Mouse (Mus musculus): ENCODE measurements at regions not wholly inside any gene's neighbourhood (a gene's known extent, or its start where the extent isn't known, plus 50 kb on each side); places are given as distances from the start of the nearest gene placed in this dataset.
"Not testable (repeated sequence)": the region's sequence is repeated elsewhere in the genome, so short reads cannot be mapped to it uniquely, and the experiment has no call there.

DNA sequence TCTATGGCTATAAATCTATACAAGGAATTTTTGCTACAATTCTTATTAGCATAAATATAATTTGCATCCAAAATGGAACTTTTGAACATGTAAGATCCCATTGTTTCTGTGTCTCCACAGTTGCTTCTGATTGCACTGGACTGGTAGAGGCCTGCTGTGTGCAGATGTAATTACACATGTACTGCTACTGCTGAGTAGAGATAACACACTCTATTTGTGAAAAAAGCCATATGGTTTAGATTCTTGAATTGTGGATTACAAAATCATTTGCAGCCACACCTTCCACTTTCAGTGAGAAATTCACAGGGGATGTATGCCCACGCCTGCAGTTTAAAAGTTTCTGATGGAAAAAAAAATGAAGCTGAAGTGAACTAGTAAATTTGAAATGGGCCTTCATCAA lies 288.2 kb upstream of the Adamts5 start:
- DNase-seq (ENCODE audit: low read depth, low spot score): peak; percentile 40

DNA sequence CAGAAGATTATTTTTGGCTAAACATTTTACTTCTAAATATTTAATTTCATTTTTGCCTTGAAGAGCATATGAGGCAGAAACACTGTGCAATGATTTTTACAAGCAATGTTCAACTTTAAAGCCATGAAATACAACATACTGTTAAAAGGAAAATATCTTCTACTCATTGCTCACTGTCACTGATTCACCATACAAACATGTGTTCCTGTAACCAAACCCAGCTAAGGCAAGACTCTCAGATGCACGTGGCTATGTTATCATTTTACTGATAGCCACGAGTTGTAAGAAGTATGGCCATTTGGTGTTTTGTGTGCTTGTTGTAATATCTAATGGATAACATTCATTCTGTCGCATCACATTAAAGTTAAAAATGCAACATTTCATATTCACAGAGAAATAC lies 287.3 kb upstream of the Adamts5 start:
- no peak for DNase-seq (ENCODE audit: low read depth, low spot score)

DNA sequence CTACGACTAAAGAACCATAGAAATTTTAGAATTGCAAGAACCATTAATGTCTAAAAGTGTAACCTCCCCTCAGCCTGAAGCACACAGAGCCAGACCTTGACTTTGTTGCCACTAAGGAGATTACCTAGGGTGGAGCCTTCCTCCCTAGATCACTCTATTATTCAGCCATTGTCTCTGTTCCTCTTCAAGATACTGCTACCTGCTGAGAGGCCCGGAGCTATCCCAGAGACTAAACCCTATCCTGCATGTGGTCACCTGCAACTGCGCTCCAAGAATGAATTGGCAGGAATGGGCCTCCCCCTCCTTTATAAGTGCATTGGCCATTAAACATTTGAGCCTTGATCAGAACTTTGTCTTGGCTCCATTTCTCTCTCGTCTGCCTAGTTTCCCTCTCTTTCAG lies 286.0 kb upstream of the Adamts5 start:
- not testable (repeated sequence) for DNase-seq (ENCODE audit: low read depth, low spot score)

GRCm38 (mm10) chr16:86159021-86159815 lies 257.6 kb upstream of the Adamts5 start:
- no peak for DNase-seq (ENCODE audit: low read depth, low spot score)

DNA sequence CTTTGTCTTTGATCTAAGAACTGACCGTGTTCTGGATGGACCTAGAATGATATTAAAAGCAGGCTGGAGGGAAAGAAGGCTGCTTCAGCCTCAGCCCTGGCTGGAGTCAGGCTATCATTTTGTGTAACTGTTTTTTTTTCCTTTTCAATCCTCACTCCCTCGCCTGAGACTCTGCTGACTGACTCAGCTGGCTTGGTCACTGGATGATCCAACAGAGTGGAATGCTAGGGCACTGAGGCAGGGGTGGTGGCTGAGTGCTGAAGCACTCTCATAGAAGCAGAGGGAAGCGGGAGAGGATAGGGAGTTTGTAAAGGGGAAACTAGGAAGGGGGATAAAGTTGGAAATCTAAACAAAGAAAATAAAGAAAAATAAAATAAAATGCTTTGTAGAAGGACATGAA lies 236.5 kb upstream of the Adamts5 start:
- DNase-seq (ENCODE audit: low read depth, low spot score): no peak

GRCm38 (mm10) chr16:86136169-86136568 lies 234.5 kb upstream of the Adamts5 start:
- DNase-seq (ENCODE audit: low read depth, low spot score): no peak

- DNase-seq (ENCODE audit: low read depth, low spot score): no peak
Observed at GRCm38 (mm10) chr16:86127391-86127790, 225.8 kb upstream of the Adamts5 start.

- no peak for DNase-seq (ENCODE audit: low read depth, low spot score)
Observed at GRCm38 (mm10) chr16:86124182-86124581, 222.6 kb upstream of the Adamts5 start.

DNA sequence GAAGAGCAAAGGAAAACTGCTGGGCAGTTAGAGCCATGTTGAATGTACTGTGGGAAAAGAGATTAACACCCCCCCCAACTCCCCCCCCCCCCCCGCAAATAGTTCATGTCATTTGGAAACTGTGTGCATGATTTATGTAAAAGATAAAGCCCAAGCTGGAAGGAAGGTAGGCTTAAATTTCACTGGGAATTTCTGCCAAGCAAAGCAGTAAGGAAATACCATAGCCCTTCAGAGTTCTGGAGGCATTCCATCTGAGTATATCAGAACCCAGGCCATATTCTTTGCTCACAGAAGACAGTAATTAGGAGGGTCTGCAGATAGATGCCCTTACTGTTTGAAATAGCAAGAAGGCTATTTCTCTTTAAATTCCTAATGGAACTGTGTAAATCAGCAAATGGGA lies 221.3 kb upstream of the Adamts5 start:
- no peak for DNase-seq (ENCODE audit: low read depth, low spot score)

GRCm38 (mm10) chr16:86117959-86118358 lies 216.3 kb upstream of the Adamts5 start:
- DNase-seq (ENCODE audit: low read depth, low spot score): no peak

DNA sequence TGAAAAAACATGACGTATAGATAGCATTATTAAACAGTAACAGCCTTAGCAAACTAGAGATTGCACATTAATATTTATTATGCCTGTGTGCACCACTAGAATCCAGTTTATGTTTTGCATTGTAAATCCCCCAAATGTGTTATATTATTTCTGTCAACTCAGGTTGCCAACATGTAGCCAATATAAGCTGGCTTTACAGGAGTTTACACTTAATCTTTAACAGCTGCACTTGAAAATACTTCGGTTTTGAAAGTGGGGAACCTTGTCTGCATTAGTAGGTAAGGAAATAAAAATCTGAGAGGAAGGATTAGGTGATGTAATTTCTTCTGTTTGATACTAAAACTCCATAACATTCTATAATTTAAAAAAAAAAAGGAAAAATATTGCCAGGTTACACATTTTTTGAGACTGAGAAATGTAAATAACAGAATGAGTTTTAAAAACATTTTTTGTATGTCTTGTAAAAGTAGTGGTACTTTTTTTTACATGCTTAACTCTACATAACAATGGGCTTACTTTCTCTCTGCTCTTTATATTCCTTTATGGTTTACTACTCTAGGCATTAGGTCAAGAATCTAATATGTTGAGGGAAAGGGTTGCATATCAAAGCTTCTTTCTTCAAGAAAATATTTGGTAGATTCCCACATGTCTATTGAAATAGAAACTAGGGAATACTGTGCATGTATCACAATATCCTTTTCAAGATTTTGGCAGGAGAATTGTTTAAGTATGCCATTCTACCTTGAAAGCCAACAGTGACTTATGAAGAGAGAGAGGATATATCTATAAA lies 214.2 kb upstream of the Adamts5 start:
- DNase-seq (ENCODE audit: low read depth, low spot score): no peak

- DNase-seq (ENCODE audit: low read depth, low spot score): no peak
Observed at GRCm38 (mm10) chr16:86094461-86094860, 192.8 kb upstream of the Adamts5 start.

DNA sequence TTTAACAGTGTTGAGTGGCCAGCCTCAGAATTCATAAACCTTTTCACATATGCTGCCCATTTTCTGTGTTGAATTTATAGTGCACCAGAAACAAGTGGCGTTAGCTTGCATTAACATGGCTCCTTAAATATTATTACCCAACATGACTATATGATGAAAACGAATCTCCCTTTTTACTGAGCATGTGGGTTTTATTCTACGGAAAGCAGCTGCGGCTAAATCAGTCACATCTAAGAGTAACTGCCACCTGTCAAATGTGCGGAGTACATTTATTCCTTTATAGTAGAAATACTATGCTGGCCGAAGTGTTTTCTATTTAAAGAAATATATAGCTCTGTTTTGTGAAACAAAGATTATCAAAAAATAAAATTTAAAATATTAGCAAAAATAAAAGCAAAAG lies 188.5 kb upstream of the Adamts5 start:
- DNase-seq (ENCODE audit: low read depth, low spot score): no peak

GRCm38 (mm10) chr16:86087421-86087820 lies 185.8 kb upstream of the Adamts5 start:
- DNase-seq (ENCODE audit: low read depth, low spot score): no peak

GRCm38 (mm10) chr16:86067628-86068364 lies 166.2 kb upstream of the Adamts5 start:
- DNase-seq (ENCODE audit: low read depth, low spot score): no peak

- DNase-seq (ENCODE audit: low read depth, low spot score): no peak
Observed at GRCm38 (mm10) chr16:86060087-86060486, 158.5 kb upstream of the Adamts5 start.

DNA sequence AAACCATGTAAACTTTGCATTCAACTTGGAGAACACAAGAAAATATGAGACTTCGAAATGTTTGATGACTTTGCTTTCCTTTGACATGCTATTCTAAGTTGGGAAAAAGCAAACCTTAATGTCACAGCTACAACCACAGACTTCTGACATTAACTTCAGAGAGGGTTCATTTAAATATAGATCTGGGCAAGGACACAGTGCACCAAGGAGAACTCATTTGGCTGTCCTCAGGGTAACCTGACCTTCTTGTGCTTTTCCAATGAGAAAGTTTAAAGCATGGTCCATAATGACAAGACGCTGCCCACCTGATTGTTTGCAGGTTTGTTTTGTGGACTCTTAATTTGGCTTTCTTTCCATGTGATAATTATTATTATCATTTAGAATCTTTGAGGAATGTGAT lies 143.1 kb upstream of the Adamts5 start:
- no peak for DNase-seq (ENCODE audit: low read depth, low spot score)

DNA sequence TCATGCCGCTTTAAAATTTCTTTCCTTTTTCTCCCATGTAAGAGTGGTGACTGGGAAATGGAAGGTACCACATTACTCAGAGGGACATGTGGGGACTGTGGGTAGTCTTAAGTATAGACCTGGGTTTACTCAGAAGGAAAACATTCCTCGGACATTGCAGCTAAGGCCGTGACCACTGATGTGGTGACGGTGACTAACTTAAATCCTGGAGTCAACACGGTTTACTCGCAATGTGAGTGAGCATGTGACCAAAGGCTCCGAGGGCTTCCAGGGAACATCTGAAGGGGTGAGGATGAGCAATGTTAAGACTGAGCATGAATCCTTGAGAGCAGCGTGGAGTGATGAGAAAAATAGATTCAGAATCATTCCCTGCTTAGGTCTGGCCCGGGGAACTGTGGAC lies 133.1 kb upstream of the Adamts5 start:
- DNase-seq (ENCODE audit: low read depth, low spot score): no peak

DNA sequence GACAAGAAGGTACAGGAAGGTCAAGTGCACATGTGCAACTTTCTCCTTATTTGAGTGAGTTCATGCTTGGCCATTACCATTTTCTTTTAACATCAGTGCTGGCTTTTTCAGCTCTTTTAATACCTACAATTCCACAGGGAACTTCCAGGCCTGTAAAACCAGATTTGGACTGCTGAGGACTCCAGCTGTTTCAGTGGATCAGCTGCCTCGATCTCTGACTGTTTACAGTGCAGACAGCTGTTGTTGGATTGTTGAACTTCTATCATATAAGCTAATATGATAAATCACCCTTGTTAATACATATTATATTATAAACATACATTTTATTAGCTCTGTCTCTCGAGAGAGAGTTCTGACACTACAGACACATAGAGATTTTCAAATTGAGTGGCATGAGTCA lies 126.1 kb upstream of the Adamts5 start:
- DNase-seq (ENCODE audit: low read depth, low spot score): no peak

GRCm38 (mm10) chr16:86015336-86015735 lies 113.7 kb upstream of the Adamts5 start:
- DNase-seq (ENCODE audit: low read depth, low spot score): peak; percentile 75

- no peak for DNase-seq (ENCODE audit: low read depth, low spot score)
Observed at GRCm38 (mm10) chr16:86011051-86011450, 109.4 kb upstream of the Adamts5 start.

GRCm38 (mm10) chr16:86009638-86010329 lies 108.2 kb upstream of the Adamts5 start:
- no peak for DNase-seq (ENCODE audit: low read depth, low spot score)
